Mouse (Mus musculus) fibroblast of lung, adult 2 months (primary cell): Measurements from ENCODE around the gene Braf.

Source experiments
- DNase-seq: peaks from one replicate; pipeline ENCODE4 v3.0.0-alpha.2; 2011; ENCODE audit warnings: low read depth

The Braf gene

GRCm38 (mm10) chr6:39556900-39557659, 168.2 kb downstream of the Braf start:
- no peak for DNase-seq

GRCm38 (mm10) chr6:39555648-39555945, 169.7 kb downstream of the Braf start:
- no peak for DNase-seq

DNA sequence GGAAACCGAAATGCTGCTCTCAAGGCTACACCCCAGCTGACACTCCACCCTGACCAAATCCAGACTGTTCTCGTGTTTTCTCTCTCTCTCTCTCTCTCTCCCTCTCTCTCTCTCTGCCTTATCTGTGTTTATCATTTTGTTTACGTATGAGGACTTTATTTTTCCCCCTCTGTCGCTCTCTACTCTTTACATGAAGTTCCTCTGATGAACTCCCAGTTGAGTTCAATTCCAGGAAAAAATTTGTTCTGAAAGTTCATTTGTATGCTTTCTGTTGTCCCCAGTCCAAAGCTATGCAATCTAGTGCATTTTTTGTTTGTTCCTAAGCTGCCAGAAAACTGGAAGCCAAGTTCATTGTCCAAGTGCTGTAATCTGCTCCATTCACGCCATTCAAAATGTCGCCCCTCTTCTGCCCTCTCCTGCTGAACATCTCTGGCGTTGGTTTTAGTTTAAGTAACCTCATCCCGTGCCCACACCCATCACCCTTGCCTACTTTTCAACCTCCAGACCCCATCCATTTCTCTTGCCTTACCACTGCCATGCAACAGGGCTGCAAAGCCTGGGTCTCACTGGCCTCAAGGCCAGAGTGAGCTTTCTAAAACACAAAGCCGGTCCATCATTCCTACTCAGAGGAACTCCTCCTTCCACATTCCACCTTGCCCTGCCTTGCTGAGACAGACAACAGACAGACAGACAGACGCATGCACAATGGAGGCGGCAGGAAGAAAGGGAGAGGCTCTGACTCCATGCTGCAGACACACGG, 170.2 kb downstream of the Braf start:
- DNase-seq, result no peak
